Mouse (Mus musculus) cerebellum, adult 2 months (tissue): ENCODE data around the gene Fam184a.

Source experiments
- CTCF ChIP-seq: fragments of 200-500 bp; IDR thresholded peaks from 2 replicates; pipeline ENCODE4 v1.5.1; 2011; ENCODE audit warnings: low read depth, mild to moderate bottlenecking, control low read depth, low read length, moderate library complexity, borderline replicate concordance; ENCODE audit not compliant: insufficient read depth
- POLR2A ChIP-seq: fragments of 200-500 bp; IDR thresholded peaks from 2 replicates; pipeline ENCODE4 v1.6.1; 2011; ENCODE audit warnings: low read length, control low read depth, borderline replicate concordance; ENCODE audit not compliant: insufficient read depth

DNA sequence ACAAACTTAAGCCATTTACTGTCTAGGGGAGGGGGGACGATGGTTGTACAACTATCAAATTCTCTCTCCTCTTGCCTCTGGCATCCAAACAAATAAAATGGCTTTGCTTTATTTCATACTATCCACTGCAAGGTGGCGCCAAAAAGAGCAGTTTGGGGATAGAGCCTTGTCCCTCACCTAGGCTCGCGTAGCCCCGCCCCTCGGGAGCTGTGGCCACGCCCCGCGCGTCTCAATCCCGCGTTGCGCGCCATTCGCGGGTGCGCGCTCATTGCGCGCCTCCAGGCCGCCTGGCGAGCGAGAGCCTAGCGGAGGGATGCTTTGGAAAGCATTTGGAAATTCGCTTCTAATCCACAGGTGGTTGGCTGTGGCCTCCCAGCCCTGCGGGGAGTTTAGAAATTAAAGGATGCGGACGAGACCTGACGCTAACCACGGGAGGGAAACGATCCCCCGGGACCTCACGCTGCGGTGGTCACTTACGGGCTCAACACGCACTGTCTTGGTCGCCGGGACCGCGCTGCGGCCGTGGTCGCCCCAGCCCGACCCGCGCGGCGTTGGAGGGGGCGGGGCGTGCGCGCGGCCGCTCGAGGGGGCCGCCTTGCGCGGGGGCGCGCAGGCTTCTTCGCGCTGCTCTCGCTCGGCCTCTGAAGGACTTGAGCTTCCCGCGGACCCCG is 121.5 kb downstream of the Fam184a start:
- peak; percentile 62; the same call in 1 of the 2 replicates for TF ChIP-seq POLR2A
- TF ChIP-seq CTCF: peak; percentile 50; the same call in 1 of the 2 replicates
